Mouse (Mus musculus): Measurements from ENCODE around the gene Tyk2. TPM values are rescaled to one million over a fixed set of nuclear protein-coding genes. Genes with fewer than 3 reads are reported as not detected.

Tyk2 gene
- 22.6 and 32.3 TPM in 2 replicates for polyA plus RNA-seq (2012; rRNA removed)

- 5% methylated on average over 37 of the region's 37 CpGs for WGBS
- peak; percentile 95 for DNase-seq (ENCODE audit: low read depth, low spot score)
These were observed at the start of gene Tyk2 for GRCm38 (mm10) chr9:21131059-21131956. Tyk2 (minus strand) TSS chr9:21131243.

GRCm38 (mm10) chr9:21180841-21181240 is 49.8 kb upstream of the Tyk2 start:
- 88% methylated on average over 1 of the region's 1 CpGs for WGBS
- no peak for DNase-seq (ENCODE audit: low read depth, low spot score)

GRCm38 (mm10) chr9:21180402-21180801 is 49.4 kb upstream of the Tyk2 start:
- DNase-seq (ENCODE audit: low read depth, low spot score), result no peak
- 55% methylated on average over 4 of the region's 4 CpGs for WGBS

DNA sequence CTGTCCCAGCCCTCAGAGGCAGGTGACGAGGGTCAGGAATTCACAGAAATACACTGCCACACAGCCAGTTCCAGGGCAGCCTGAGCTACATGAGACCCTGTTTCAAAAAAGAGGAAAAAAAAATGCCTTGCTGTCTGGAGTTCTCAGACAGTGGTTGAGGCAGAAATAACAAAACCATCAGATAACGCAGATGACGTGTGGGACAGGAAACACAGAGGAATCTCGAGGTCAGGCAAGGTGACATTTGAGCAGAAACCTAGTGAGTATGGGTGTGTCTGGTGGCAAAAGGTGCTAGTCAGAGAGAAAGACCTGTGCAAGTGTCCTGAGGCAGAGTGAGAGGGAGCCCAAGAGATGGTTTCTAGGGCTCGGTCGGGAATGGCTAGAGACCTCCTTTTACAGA is 41.3 kb upstream of the Tyk2 start:
- no peak for DNase-seq (ENCODE audit: low read depth, low spot score)
- WGBS, result 60% methylated on average over 6 of the region's 6 CpGs

DNA sequence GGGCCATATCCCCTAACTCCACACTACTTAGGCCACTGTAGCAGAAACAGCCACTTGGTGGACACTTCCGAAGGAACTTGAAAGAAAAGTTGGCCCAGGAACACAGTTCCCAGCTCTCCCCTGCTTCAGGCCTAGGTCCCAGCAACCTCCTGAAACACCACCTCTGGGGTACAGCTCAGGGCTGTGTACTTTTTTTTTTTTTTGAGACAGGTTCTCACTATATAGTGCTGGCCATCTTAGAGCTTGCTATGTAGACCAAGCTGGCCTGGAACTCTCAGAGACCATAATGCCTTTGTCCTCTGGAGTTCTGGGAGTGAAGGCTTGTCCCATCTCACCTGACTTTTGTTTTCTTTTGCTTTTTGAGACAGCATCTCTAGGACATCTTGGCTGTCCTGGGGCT is 38.1 kb upstream of the Tyk2 start:
- WGBS, result 24% methylated on average over 1 of the region's 1 CpGs
- DNase-seq (ENCODE audit: low read depth, low spot score), result no peak

- 9% methylated on average over 30 of the region's 30 CpGs for WGBS
- peak; percentile 56 for DNase-seq (ENCODE audit: low read depth, low spot score)
These were observed 37.4 kb upstream of the Tyk2 start for GRCm38 (mm10) chr9:21168161-21169123.

DNA sequence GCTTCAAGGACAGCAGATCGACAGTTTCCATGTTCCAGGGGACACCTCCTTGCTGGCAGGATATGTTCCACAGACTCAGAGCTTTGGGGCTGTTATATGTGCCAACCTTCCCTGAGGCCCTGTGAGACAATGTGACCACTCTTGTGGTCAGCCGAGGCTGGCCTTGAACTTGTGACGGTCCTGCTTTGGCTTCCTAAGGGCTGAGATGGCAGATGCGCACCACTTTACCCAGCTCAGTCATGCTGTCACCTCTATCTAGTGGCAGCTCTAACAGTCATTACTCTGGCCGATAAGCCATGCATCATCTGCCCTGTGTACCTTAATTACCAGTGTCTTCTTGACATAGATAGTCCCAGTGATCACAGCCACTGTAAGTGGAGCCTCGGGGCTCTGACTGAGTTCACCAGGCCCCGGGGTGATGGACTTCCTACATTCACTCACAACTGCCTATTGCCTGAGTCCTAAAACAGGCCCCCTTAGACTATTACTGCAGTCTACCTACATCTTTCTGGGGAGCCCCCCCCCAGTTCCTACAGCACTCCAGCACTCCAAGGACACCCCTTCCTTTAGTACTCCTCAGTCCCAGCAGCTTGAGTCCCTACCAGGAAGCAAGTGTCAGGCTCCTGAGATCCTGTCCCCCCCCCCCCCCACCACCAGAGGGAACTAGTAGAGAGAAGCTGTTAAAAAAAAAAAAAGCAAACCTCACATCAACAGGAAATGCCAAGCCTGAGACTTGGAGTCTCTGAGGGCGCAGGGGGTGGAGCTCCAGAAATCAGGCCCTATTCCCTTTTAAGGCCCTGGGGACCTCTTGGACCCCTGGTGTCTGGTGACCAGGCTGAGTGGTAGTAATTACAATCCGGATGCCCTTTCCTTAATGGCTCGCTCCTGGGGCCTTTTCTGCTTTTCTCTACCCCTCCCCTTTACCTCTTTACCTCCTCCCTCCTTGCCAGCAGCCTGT is 36.4 kb upstream of the Tyk2 start:
- 67% methylated on average over 10 of the region's 10 CpGs for WGBS
- DNase-seq (ENCODE audit: low read depth, low spot score), result no peak

- DNase-seq (ENCODE audit: low read depth, low spot score), result no peak
- 40% methylated on average over 3 of the region's 3 CpGs for WGBS
These were observed 35.5 kb upstream of the Tyk2 start for GRCm38 (mm10) chr9:21166516-21166915.

DNA sequence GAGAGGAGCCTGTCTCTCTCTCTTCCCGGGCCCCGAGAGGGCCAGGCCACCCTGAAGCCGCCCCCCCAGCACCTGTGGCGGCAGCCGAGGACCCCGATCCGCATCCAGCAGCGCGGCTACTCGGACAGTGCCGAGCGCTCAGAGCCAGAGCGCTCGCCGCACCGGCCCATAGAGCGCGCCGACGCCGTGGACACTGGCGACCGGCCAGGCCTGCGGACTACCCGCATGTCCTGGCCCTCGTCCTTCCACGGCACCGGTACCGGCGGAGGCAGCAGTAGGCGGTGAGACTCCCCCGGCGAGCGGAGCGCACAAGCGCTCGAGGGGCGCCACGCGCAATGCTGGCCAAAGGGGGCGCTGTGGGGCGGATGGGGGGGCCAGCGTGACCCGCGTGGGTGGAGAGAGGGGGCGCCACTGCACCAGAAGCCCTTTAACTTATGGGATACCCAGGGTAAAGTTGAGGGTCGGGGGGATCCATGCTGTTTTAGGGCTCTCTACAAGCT is 35.0 kb upstream of the Tyk2 start:
- no peak for DNase-seq (ENCODE audit: low read depth, low spot score)
- 2% methylated on average over 47 of the region's 47 CpGs for WGBS

GRCm38 (mm10) chr9:21165041-21165951 is 34.3 kb upstream of the Tyk2 start, which contains the start of gene Pde4a:
Pde4a (plus strand) TSS chr9:21165714.
- 2% methylated on average over 77 of the region's 86 CpGs for WGBS
- no peak for DNase-seq (ENCODE audit: low read depth, low spot score)

GRCm38 (mm10) chr9:21164072-21164471 is 33.0 kb upstream of the Tyk2 start:
- no peak for DNase-seq (ENCODE audit: low read depth, low spot score)
- 1% methylated on average over 26 of the region's 26 CpGs for WGBS

- WGBS, result 45% methylated on average over 11 of the region's 11 CpGs
- no peak for DNase-seq (ENCODE audit: low read depth, low spot score)
These were observed 32.3 kb upstream of the Tyk2 start for GRCm38 (mm10) chr9:21163086-21164050.

- 1% methylated on average over 52 of the region's 52 CpGs for WGBS
- no peak for DNase-seq (ENCODE audit: low read depth, low spot score)
These were observed 30.3 kb upstream of the Tyk2 start for GRCm38 (mm10) chr9:21161209-21161909.

- 83% methylated on average over 3 of the region's 3 CpGs for WGBS
- no peak for DNase-seq (ENCODE audit: low read depth, low spot score)
These were observed 23.7 kb upstream of the Tyk2 start for GRCm38 (mm10) chr9:21154787-21155186.

GRCm38 (mm10) chr9:21153833-21154232 is 22.8 kb upstream of the Tyk2 start:
- whole genome bisulfite sequencing, result 10% methylated on average over 5 of the region's 5 CpGs
- DNase-seq (ENCODE audit: low read depth, low spot score), result no peak

- DNase-seq (ENCODE audit: low read depth, low spot score), result no peak
These were observed 22.3 kb upstream of the Tyk2 start for GRCm38 (mm10) chr9:21153331-21153730.

More at GRCm38 (mm10) chr9:21153331-21153730, 22.3 kb upstream of the Tyk2 start:
- WGBS, result 5% methylated on average over 12 of the region's 12 CpGs
